Mouse (Mus musculus) embryonic facial prominence, embryonic 12.5 days (tissue): ENCODE measurements around the gene Cldn5. TPM values are rescaled to one million over a fixed set of nuclear protein-coding genes. Genes with fewer than 3 reads are reported as not detected.
A peak's percentile ranks its signal among the peaks of the same experiment; 100 is the strongest.

ENCODE experiments used
- ATAC-seq: fragments of 200-750 bp; cut with Nextera tagmentation; 2 replicates; pipeline ENCODE4 v1.8.0; 2017; ENCODE audit not compliant: insufficient number of reproducible peaks, insufficient read depth, low FRiP score, low TSS enrichment
- H3K27ac ChIP-seq: fragments of 300-500 bp; sonication (generic); 2 replicates; pipeline ENCODE4 v1.5.1; 2016; ENCODE audit warnings: mild to moderate bottlenecking
- H3K27me3 ChIP-seq: fragments of 300-500 bp; sonication (generic); 2 replicates; pipeline ENCODE4 v1.6.1; 2016; ENCODE audit warnings: mild to moderate bottlenecking, moderate library complexity
- H3K36me3 ChIP-seq: fragments of 300-500 bp; sonication (generic); 2 replicates; pipeline ENCODE4 v1.6.1; 2016; ENCODE audit warnings: mild to moderate bottlenecking
- H3K4me1 ChIP-seq: fragments of 300-500 bp; sonication (generic); 2 replicates; pipeline ENCODE4 v1.6.1; 2016
- H3K4me2 ChIP-seq: fragments of 300-500 bp; sonication (generic); replicated peaks from 2 replicates; pipeline ENCODE4 v1.6.1; 2016; ENCODE audit warnings: mild to moderate bottlenecking, moderate library complexity
- H3K4me3 ChIP-seq: fragments of 300-500 bp; sonication (generic); 2 replicates; pipeline ENCODE4 v1.5.1; 2016; ENCODE audit warnings: mild to moderate bottlenecking
- H3K9ac ChIP-seq: fragments of 300-500 bp; sonication (generic); 2 replicates; pipeline ENCODE4 v1.6.1; 2016; ENCODE audit warnings: mild to moderate bottlenecking, moderate library complexity
- H3K9me3 ChIP-seq: fragments of 300-500 bp; sonication (generic); 2 replicates; pipeline ENCODE4 v1.6.1; 2016; ENCODE audit warnings: mild to moderate bottlenecking, moderate library complexity
- WGBS: fragments of 180-500 bp; shearing (Covaris S2); methylation state at CpG from one replicate; pipeline ENCODE4 v1.1.7; 2016; 5-methylcytosine and 5-hydroxymethylcytosine counted together
- polyA plus RNA-seq: library from polyadenylated mRNA; unstranded; fragments of >200 nt; fragmentation: Nextera tagmentation; extraction: Ambion mirVana; gene quantifications from 2 replicates; pipeline ENCODE4 v1.2.1, GENCODE M21; 2016

The Cldn5 gene
- 30.5 and 32.0 TPM in 2 replicates for polyA plus RNA-seq

- WGBS: 3% methylated on average over 19 of the region's 19 CpGs
- peak within 1 kb of the TSS; percentile 39 for H3K4me3 ChIP-seq
- peaks cover 53% of the 10 kb centered on the region for H3K27me3 ChIP-seq
- peak within 1 kb of the TSS; percentile 34 for H3K9ac ChIP-seq
- peaks cover 6% of the 10 kb centered on the region; the same call in 1 of the 2 replicates for H3K36me3 ChIP-seq
- H3K9me3 ChIP-seq: no peaks in the 10 kb centered on the region
- 0 out of 2 replicates have a peak, but pooled peaks have one; percentile 12 for ATAC-seq
- peaks cover 15% of the 10 kb centered on the region; the same call in 1 of the 2 replicates for H3K4me1 ChIP-seq
- no peak within 1 kb of the TSS for H3K27ac ChIP-seq
- peak within 1 kb of the TSS; percentile 65 for H3K4me2 ChIP-seq
These were observed at the start of gene Cldn5 for GRCm38 (mm10) chr16:18776556-18777100. Gene Cldn5, plus strand, starts transcription at chr16:18776847.

GRCm38 (mm10) chr16:18727536-18728499 lies 48.8 kb upstream of the Cldn5 start:
- 65% methylated on average over 10 of the region's 10 CpGs for WGBS
- ATAC-seq: no peak
- no peak overlapping the region for H3K27ac ChIP-seq

DNA sequence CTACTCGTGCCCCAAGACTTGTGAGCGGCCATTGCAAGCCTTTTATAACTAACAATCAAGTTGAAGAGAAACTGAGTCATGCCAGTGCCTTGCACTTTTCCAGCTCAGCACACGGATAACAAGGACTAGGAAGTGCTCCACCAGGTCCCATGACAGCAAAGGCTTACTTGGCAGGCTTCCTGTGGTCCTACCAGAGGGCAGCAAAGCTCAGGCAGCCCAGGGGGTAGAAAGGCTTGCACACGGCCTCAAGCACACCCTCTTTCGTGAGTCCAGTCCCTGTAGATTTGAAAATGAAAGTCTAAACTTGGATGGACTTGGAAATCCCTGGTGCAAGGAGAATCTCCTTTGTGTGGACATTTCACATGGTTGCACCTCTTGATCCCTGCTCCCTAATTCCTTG lies 47.5 kb upstream of the Cldn5 start:
- Histone ChIP-seq H3K27ac (no peak overlapping the region), H3K4me3 (no peak overlapping the region), H3K9ac (no peak overlapping the region), H3K9me3 (no peaks in the 10 kb centered on the region), H3K36me3 (no peaks in the 10 kb centered on the region), H3K4me2 (no peak overlapping the region), H3K4me1 (no peaks in the 10 kb centered on the region), H3K27me3 (no peaks in the 10 kb centered on the region)
- WGBS: 77% methylated on average over 5 of the region's 5 CpGs
- ATAC-seq: no peak

More at GRCm38 (mm10) chr16:18727536-18728499, 48.8 kb upstream of the Cldn5 start:
- H3K36me3 ChIP-seq: no peaks in the 10 kb centered on the region
- H3K9ac ChIP-seq: no peak overlapping the region
- H3K4me3 ChIP-seq: no peak overlapping the region
- H3K4me1 ChIP-seq: no peaks in the 10 kb centered on the region
- no peaks in the 10 kb centered on the region for H3K27me3 ChIP-seq
- no peak overlapping the region for H3K4me2 ChIP-seq
- no peaks in the 10 kb centered on the region for H3K9me3 ChIP-seq

DNA sequence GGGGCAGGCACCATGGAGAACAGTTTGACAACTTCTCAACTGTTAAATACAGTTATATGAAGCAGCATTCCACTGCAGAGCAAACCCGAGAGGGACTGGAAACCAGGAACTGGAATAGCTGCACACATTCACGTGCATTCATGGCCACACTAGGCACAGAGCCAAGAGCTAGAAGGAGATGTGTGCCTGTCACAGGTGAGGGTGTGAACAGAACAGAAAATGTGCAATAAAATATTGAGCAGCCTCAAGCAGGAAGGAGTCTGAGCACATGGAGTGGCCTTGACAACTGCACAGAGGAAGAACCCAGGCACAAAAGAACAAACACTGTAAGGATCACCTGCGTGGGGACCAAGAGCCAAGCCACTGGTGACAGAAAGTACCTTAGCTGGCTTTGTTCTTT lies 46.0 kb upstream of the Cldn5 start:
- Histone ChIP-seq H3K36me3 (no peaks in the 10 kb centered on the region), H3K4me1 (no peaks in the 10 kb centered on the region), H3K4me2 (no peak overlapping the region), H3K4me3 (no peak overlapping the region), H3K9me3 (no peaks in the 10 kb centered on the region), H3K27me3 (no peaks in the 10 kb centered on the region), H3K9ac (no peak overlapping the region), H3K27ac (no peak overlapping the region)
- ATAC-seq: no peak
- WGBS: 74% methylated on average over 3 of the region's 3 CpGs

GRCm38 (mm10) chr16:18733100-18733956 lies 43.3 kb upstream of the Cldn5 start:
- Histone ChIP-seq H3K27ac (no peak overlapping the region), H3K4me2 (no peak overlapping the region), H3K36me3 (no peaks in the 10 kb centered on the region), H3K9ac (no peak overlapping the region), H3K27me3 (no peaks in the 10 kb centered on the region), H3K4me1 (no peaks in the 10 kb centered on the region), H3K9me3 (no peaks in the 10 kb centered on the region), H3K4me3 (no peak overlapping the region)
- 58% methylated on average over 20 of the region's 20 CpGs for WGBS
- no peak for ATAC-seq

DNA sequence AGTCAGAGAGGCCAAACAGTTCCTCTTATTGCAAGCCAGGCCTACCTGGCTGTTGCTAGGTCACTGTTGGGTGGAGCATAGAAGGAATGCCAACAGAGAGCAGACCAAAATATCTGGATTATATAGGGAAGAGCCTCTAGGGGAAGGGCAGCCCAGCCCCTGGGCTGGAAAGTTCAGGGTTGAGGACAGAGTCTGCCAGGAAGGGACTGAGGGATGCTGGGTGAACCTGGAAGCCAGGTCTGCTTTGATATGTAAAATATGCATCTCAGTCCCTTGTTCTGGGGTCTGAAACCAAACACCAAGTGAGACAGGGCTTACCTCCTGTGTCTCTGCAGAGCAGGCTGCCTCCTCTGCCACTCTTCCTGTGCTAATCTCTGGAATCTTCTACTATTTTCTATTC lies 38.3 kb upstream of the Cldn5 start:
- Histone ChIP-seq H3K4me2 (no peak overlapping the region), H3K9me3 (no peaks in the 10 kb centered on the region), H3K4me3 (no peak overlapping the region), H3K36me3 (no peaks in the 10 kb centered on the region), H3K9ac (no peak overlapping the region), H3K4me1 (no peaks in the 10 kb centered on the region), H3K27me3 (no peaks in the 10 kb centered on the region), H3K27ac (no peak overlapping the region)
- ATAC-seq: no peak

- no peak overlapping the region for H3K9ac ChIP-seq
- H3K9me3 ChIP-seq: no peaks in the 10 kb centered on the region
- H3K27me3 ChIP-seq: no peaks in the 10 kb centered on the region
- H3K4me1 ChIP-seq: no peaks in the 10 kb centered on the region
- H3K27ac ChIP-seq: no peak overlapping the region
- no peak overlapping the region for H3K4me2 ChIP-seq
- H3K4me3 ChIP-seq: no peak overlapping the region
- 87% methylated on average over 20 of the region's 20 CpGs for WGBS
- no peak for ATAC-seq
- H3K36me3 ChIP-seq: no peaks in the 10 kb centered on the region
These were observed 30.2 kb upstream of the Cldn5 start for GRCm38 (mm10) chr16:18746268-18747122.

- H3K4me1 ChIP-seq: no peaks in the 10 kb centered on the region
- H3K27me3 ChIP-seq: no peaks in the 10 kb centered on the region
- no peaks in the 10 kb centered on the region for H3K36me3 ChIP-seq
- H3K4me3 ChIP-seq: no peak overlapping the region
- no peak for ATAC-seq
- H3K9ac ChIP-seq: no peak overlapping the region
- WGBS: 79% methylated on average over 11 of the region's 11 CpGs
- H3K4me2 ChIP-seq: no peak overlapping the region
- H3K27ac ChIP-seq: no peak overlapping the region
- no peaks in the 10 kb centered on the region for H3K9me3 ChIP-seq
These were observed 25.5 kb upstream of the Cldn5 start for GRCm38 (mm10) chr16:18751101-18751500.

GRCm38 (mm10) chr16:18751885-18752499 lies 24.7 kb upstream of the Cldn5 start:
- 82% methylated on average over 10 of the region's 10 CpGs for WGBS
- H3K36me3 ChIP-seq: no peaks in the 10 kb centered on the region
- no peaks in the 10 kb centered on the region for H3K27me3 ChIP-seq
- H3K4me3 ChIP-seq: no peak overlapping the region
- H3K27ac ChIP-seq: no peak overlapping the region
- H3K4me2 ChIP-seq: no peak overlapping the region
- H3K4me1 ChIP-seq: no peaks in the 10 kb centered on the region
- ATAC-seq: no peak; the same call in 1 of the 2 replicates
- no peak overlapping the region for H3K9ac ChIP-seq
- H3K9me3 ChIP-seq: no peaks in the 10 kb centered on the region

DNA sequence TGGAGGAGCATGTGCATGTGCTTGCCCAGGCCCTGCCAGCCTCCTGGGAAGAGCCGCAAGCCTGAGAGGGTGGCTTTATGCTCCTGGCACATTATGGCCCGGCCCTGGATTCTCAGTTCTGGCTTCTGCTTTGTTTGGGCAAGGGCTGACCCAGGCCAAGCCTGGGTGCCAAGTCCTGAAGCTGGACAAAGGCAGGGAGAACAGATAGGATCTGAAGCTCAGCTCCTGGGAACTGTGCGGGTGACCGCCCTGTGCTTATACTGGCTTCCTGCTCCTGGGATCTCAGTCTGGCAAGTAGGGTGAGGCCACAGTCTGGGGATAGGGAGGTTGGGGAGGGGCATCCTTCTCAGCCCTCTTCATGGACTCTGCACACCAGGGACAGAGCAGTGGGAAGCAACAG lies 14.9 kb upstream of the Cldn5 start:
- Histone ChIP-seq H3K4me3 (no peak overlapping the region), H3K27ac (no peak overlapping the region), H3K36me3 (no peaks in the 10 kb centered on the region), H3K4me1 (no peaks in the 10 kb centered on the region), H3K9me3 (no peaks in the 10 kb centered on the region), H3K9ac (no peak overlapping the region), H3K4me2 (no peak overlapping the region), H3K27me3 (no peaks in the 10 kb centered on the region)
- WGBS: 87% methylated on average over 4 of the region's 4 CpGs
- no peak for ATAC-seq
